Comparison of ENCODE assay signal across 27 mouse cellular contexts in the genomic region with DNA sequence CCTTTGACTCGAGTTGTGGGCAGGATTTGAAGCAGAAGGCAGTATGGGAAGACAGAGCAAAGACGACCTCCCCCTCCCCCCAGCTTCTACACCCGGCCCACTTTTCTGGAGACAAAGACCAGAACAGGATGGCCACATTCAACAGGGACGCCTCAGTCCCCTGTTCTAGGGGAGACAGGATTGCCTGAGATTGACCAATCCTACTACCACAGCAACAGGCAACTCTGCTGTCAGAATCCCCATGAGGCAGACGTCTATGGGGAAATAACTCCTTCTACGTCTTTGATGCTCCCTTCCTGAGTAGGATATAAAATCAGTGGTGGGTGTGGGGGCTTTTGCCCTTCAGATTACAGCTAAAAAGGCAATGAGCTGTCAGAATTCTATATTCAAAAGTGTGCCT. TPM values are rescaled to one million over a fixed set of nuclear protein-coding genes. Genes with fewer than 3 reads are reported as not detected.
"Had no signal": no experiment of that assay in that cellular context is flagged by ENCODE, and none has a peak within 500 bp of the region (broad histone marks: within the 10 kb centered on the region; RNA-seq: fewer than 3 reads in every experiment).

No protein-coding gene starts in this region.

- H3K36me3 ChIP-seq: limb, embryonic 13.5 days; liver, embryonic 15.5 days; midbrain, embryonic 12.5 days; midbrain, embryonic 15.5 days; neural tube, embryonic 12.5 days; neural tube, embryonic 15.5 days had no signal

- H3K4me2 ChIP-seq: limb, embryonic 13.5 days; liver, embryonic 15.5 days; midbrain, embryonic 12.5 days; midbrain, embryonic 15.5 days; neural tube, embryonic 12.5 days; neural tube, embryonic 15.5 days had no signal

- H3K4me1 ChIP-seq: limb, embryonic 13.5 days; midbrain, embryonic 12.5 days; midbrain, embryonic 15.5 days; neural tube, embryonic 12.5 days; neural tube, embryonic 15.5 days had no signal

- H3K9ac ChIP-seq: limb, embryonic 13.5 days; liver, embryonic 15.5 days; midbrain, embryonic 12.5 days; midbrain, embryonic 15.5 days; neural tube, embryonic 12.5 days; neural tube, embryonic 15.5 days had no signal

- H3K9me3 ChIP-seq: limb, embryonic 13.5 days; liver, embryonic 15.5 days; midbrain, embryonic 12.5 days; midbrain, embryonic 15.5 days; neural tube, embryonic 12.5 days; neural tube, embryonic 15.5 days had no signal

- H3K27ac ChIP-seq: left cerebral cortex, adult 2 months; limb, embryonic 13.5 days; liver, embryonic 15.5 days; midbrain, embryonic 12.5 days; midbrain, embryonic 15.5 days; neural tube, embryonic 12.5 days; neural tube, embryonic 15.5 days had no signal

- H3K4me3 ChIP-seq: left cerebral cortex, adult 2 months; limb, embryonic 13.5 days; liver, embryonic 15.5 days; midbrain, embryonic 12.5 days; midbrain, embryonic 15.5 days; neural tube, embryonic 12.5 days; neural tube, embryonic 15.5 days had no signal

- DNase-seq: kidney, adult 11 months; kidney, adult 9 months; kidney, postnatal 14 days; layer of hippocampus, postnatal 36 days; left cerebral cortex, postnatal 4 days; liver; lung, adult 2 months; lung, postnatal 14 days; lung, postnatal 4 days; right cerebral cortex, adult 18-20 months; right cerebral cortex, postnatal 14 days; right cerebral cortex, postnatal 4 days; spleen, adult 18-20 months; thymus, adult 18-20 months; thymus, postnatal 36 days had no signal

- ATAC-seq: inflammation-experienced regulatory T-cells, adult 6 months; midbrain, embryonic 15.5 days had no signal

- H3K27me3 ChIP-seq: limb, embryonic 13.5 days; liver, embryonic 15.5 days; midbrain, embryonic 12.5 days; midbrain, embryonic 15.5 days; neural tube, embryonic 12.5 days; neural tube, embryonic 15.5 days had no signal

RNA-seq across cellular contexts. Expression of gene Abcg5, which starts 1.5 kb away (rescaled TPM):
- total RNA-seq: layer of hippocampus, adult 18-20 months; layer of hippocampus, postnatal 36 days; left cerebral cortex, adult 2 months; left cerebral cortex, postnatal 14 days; megakaryocyte, adult 5-6 weeks had no signal

RNA-seq across cellular contexts. Expression of gene Abcg8, which starts 8.2 kb away (rescaled TPM):
- total RNA-seq: layer of hippocampus, adult 18-20 months; layer of hippocampus, postnatal 36 days; left cerebral cortex, adult 2 months; left cerebral cortex, postnatal 4 days; megakaryocyte, adult 5-6 weeks had no signal
- polyA plus RNA-seq: inflammation-experienced regulatory T-cells, adult 6 months; limb, embryonic 13.5 days; lung, embryonic 16.5 days; midbrain, embryonic 15.5 days; neural tube, embryonic 12.5 days had no signal
